ENCODE assay signal across 14 mouse cellular contexts in genomic region chr2:4420679-4421312, GRCm38 (mm10).
A peak's percentile ranks its signal among the peaks of the same experiment; 100 is the strongest.
DNase-seq lines count a peak whose midpoint lies in the region; ATAC-seq and TF ChIP-seq lines count a peak whose summit lies in the region.
"Had no signal": no experiment of that assay in that cellular context is flagged by ENCODE, and none has a peak within 500 bp of the region (broad histone marks: within the 10 kb centered on the region; RNA-seq: fewer than 3 reads in every experiment).

No protein-coding gene starts in this region.

- H3K4me2 ChIP-seq in heart, embryonic 16.5 days (ENCODE audit: low read depth, low read length) = no peak overlapping the region
- no peak overlapping the region for H3K4me2 ChIP-seq in forebrain, postnatal 0 days (ENCODE audit: low read depth)
- no peak overlapping the region for H3K4me2 ChIP-seq in midbrain, embryonic 13.5 days (replicated peaks)
- H3K4me2 ChIP-seq: liver, embryonic 11.5 days had no signal

- H3K9ac ChIP-seq in heart, embryonic 16.5 days (ENCODE audit: low read length) = no peak overlapping the region
- no peak overlapping the region for H3K9ac ChIP-seq in forebrain, postnatal 0 days
- no peak overlapping the region for H3K9ac ChIP-seq in midbrain, embryonic 13.5 days (replicated peaks)

- ATAC-seq in heart, embryonic 16.5 days (replicated peaks; ENCODE audit: extremely low read depth, insufficient read depth, low FRiP score) = no peak
- peak; percentile 90 for ATAC-seq in forebrain, postnatal 0 days
- peak; percentile 89 for ATAC-seq in midbrain, embryonic 13.5 days

- H3K4me3 ChIP-seq in heart, embryonic 16.5 days (ENCODE audit: low read length) = no peak overlapping the region
- H3K4me3 ChIP-seq in forebrain, postnatal 0 days (ENCODE audit: low read depth, low read length) = no peak overlapping the region
- H3K4me3 ChIP-seq in midbrain, embryonic 13.5 days (replicated peaks) = no peak overlapping the region
- H3K4me3 ChIP-seq: left cerebral cortex, adult 2 months had no signal

- no peak for TF ChIP-seq POLR2A in brain, embryonic 14.5 days (IDR thresholded peaks at IDR 0.05; ENCODE audit: borderline replicate concordance, extremely low read depth, insufficient read depth, insufficient read length, poor library complexity, severe bottlenecking)

- peak overlapping the region; percentile 17; the same call in 1 of the 2 replicates for H3K27ac ChIP-seq in heart, embryonic 16.5 days (ENCODE audit: low read length)
- H3K27ac ChIP-seq in forebrain, postnatal 0 days (ENCODE audit: low read depth, low read length) = no peak overlapping the region
- peak overlapping the region; percentile 56 for H3K27ac ChIP-seq in midbrain, embryonic 13.5 days
- H3K27ac ChIP-seq: left cerebral cortex, adult 2 months had no signal

- no peaks in the 10 kb centered on the region for H3K4me1 ChIP-seq in heart, embryonic 16.5 days (ENCODE audit: control insufficient read depth, insufficient read depth, low read length)
- H3K4me1 ChIP-seq in forebrain, postnatal 0 days (ENCODE audit: insufficient read depth) = peaks cover 4% of the 10 kb centered on the region; the same call in 1 of the 2 replicates
- H3K4me1 ChIP-seq in midbrain, embryonic 13.5 days (replicated peaks) = peaks cover 20% of the 10 kb centered on the region

- DNase-seq in heart, postnatal 4 days = no peak
- peak; percentile 92 for DNase-seq in brain, embryonic 14.5 days (ENCODE audit: low read depth)
- DNase-seq in forebrain, postnatal 0 days = peak; percentile 43
- no peak for DNase-seq in testis, postnatal 10 days (ENCODE audit: low spot score)
- no peak for DNase-seq in kidney, adult 9 months
- no peak for DNase-seq in cerebellum, postnatal 36 days
- DNase-seq: gastrocnemius, postnatal 25 days; kidney, postnatal 4 days; lung, postnatal 14 days; right cerebral cortex, postnatal 4 days had no signal

- no peaks in the 10 kb centered on the region for H3K36me3 ChIP-seq in heart, embryonic 16.5 days (ENCODE audit: control insufficient read depth, insufficient read depth)
- no peaks in the 10 kb centered on the region for H3K36me3 ChIP-seq in forebrain, postnatal 0 days (ENCODE audit: insufficient read depth)
- no peaks in the 10 kb centered on the region for H3K36me3 ChIP-seq in midbrain, embryonic 13.5 days

- no peak for TF ChIP-seq CTCF in brain, embryonic 14.5 days (IDR thresholded peaks at IDR 0.05; ENCODE audit: borderline replicate concordance, extremely low read depth, insufficient read depth, insufficient read length)
- TF ChIP-seq CTCF in forebrain, postnatal 0 days (IDR thresholded peaks at IDR 0.05; ENCODE audit: low read depth) = no peak

- H3K27me3 ChIP-seq in heart, embryonic 16.5 days (ENCODE audit: control insufficient read depth, insufficient read depth, low read length) = no peaks in the 10 kb centered on the region
- H3K27me3 ChIP-seq in forebrain, postnatal 0 days (ENCODE audit: insufficient read depth, low read length) = no peaks in the 10 kb centered on the region
- H3K27me3 ChIP-seq in midbrain, embryonic 13.5 days = no peaks in the 10 kb centered on the region

- H3K9me3 ChIP-seq in heart, embryonic 16.5 days (replicated peaks; ENCODE audit: control insufficient read depth, low read length) = no peaks in the 10 kb centered on the region
- H3K9me3 ChIP-seq in forebrain, postnatal 0 days (ENCODE audit: low read length) = no peaks in the 10 kb centered on the region
- no peaks in the 10 kb centered on the region for H3K9me3 ChIP-seq in midbrain, embryonic 13.5 days

- WGBS in heart, embryonic 16.5 days = 90% methylated on average over 4 of the region's 4 CpGs
- WGBS in forebrain, postnatal 0 days = 59% methylated on average over 4 of the region's 4 CpGs
- WGBS in midbrain, embryonic 13.5 days = 53% methylated on average over 4 of the region's 4 CpGs

Comparison
In these comparisons a context has a peak if more than half of its experiments do, and no peak if none do; other contexts are left out.
1. DNase-seq: peak in brain, embryonic 14.5 days (single experiment) and forebrain, postnatal 0 days (single experiment); none in heart, postnatal 4 days (single experiment), testis, postnatal 10 days (single experiment), kidney, adult 9 months (single experiment) and cerebellum, postnatal 36 days (0 of 2).